Mouse (Mus musculus) liver, postnatal 0 days (tissue): ENCODE results near the gene Nr1h2. TPM values are rescaled to one million over a fixed set of nuclear protein-coding genes. Genes with fewer than 3 reads are reported as not detected.

Experiments used
- ATAC-seq: fragments of 200-750 bp; cut with Nextera tagmentation; 2 replicates; pipeline ENCODE4 v1.8.0; 2017; ENCODE audit warnings: mild to moderate bottlenecking, moderate library complexity
- DNase-seq: peaks from one replicate; pipeline ENCODE4 v3.0.0-alpha.2; 2016
- H3K27ac ChIP-seq: fragments of 300-500 bp; sonication (generic); 2 replicates; pipeline ENCODE4 v1.5.1; 2014; ENCODE audit warnings: antibody characterized with exemption, moderate library complexity, mild to moderate bottlenecking, low read depth
- H3K27me3 ChIP-seq: fragments of 300-500 bp; sonication (generic); 2 replicates; pipeline ENCODE4 v1.6.1; 2014; ENCODE audit warnings: low read length, control low read depth, mixed read lengths; ENCODE audit not compliant: insufficient read depth
- H3K36me3 ChIP-seq: fragments of 300-500 bp; sonication (generic); replicated peaks from 2 replicates; pipeline ENCODE4 v1.6.1; 2014; ENCODE audit warnings: mild to moderate bottlenecking, control low read depth, low read length, moderate library complexity, mixed read lengths; ENCODE audit not compliant: insufficient read depth
- H3K4me1 ChIP-seq: fragments of 300-500 bp; sonication (generic); 2 replicates; pipeline ENCODE4 v1.6.1; 2014; ENCODE audit warnings: antibody characterized with exemption, mild to moderate bottlenecking, control low read depth; ENCODE audit not compliant: insufficient read depth
- H3K4me2 ChIP-seq: fragments of 300-500 bp; sonication (generic); 2 replicates; pipeline ENCODE4 v1.6.1; 2014; ENCODE audit warnings: low read depth, mild to moderate bottlenecking, low read length, moderate library complexity, mixed read lengths
- H3K4me3 ChIP-seq: fragments of 300-500 bp; sonication (generic); 2 replicates; pipeline ENCODE4 v1.5.1; 2014; ENCODE audit warnings: low read depth, low read length
- H3K9ac ChIP-seq: fragments of 300-500 bp; sonication (generic); replicated peaks from 2 replicates; pipeline ENCODE4 v1.6.1; 2014; ENCODE audit warnings: mild to moderate bottlenecking, moderate library complexity
- H3K9me3 ChIP-seq: fragments of 300-500 bp; sonication (generic); 2 replicates; pipeline ENCODE4 v1.6.1; 2016; ENCODE audit warnings: mild to moderate bottlenecking, control low read depth, low read length, mixed read lengths
- CTCF ChIP-seq: sonication (generic); IDR thresholded peaks from 2 replicates; pipeline ENCODE4 v1.5.1; 2016; ENCODE audit warnings: antibody characterized with exemption, low read depth
- EP300 ChIP-seq: IDR thresholded peaks from 2 replicates; pipeline ENCODE4 v1.6.1; 2016; ENCODE audit warnings: antibody characterized with exemption, low read depth, mild to moderate bottlenecking
- WGBS: fragments of 180-500 bp; shearing (Covaris S2); extraction: QIAGEN DNeasy Blood & Tissue Kit; methylation state at CpG from one replicate; pipeline ENCODE4 v1.1.7; 2014; ENCODE audit not compliant: insufficient replicate concordance; 5-methylcytosine and 5-hydroxymethylcytosine counted together
- polyA plus RNA-seq: library from polyadenylated mRNA; unstranded; fragments of >200 nt; fragmentation: Nextera tagmentation; extraction: Ambion mirVana; gene quantifications from 2 replicates; pipeline ENCODE4 v1.2.1, GENCODE M21; 2015

Gene Nr1h2
- polyA plus RNA-seq, 1 experiment from 2014 or later = 33.6 TPM

- Histone ChIP-seq H3K27me3 (0 out of 2 replicates have a peak, but pooled peaks cover 2% of the 10 kb centered on the region), H3K4me1 (peaks cover 9% of the 10 kb centered on the region; the same call in 1 of the 2 replicates), H3K4me2 (no peak overlapping the region), H3K27ac (peak overlapping the region; percentile 71; the same call in 1 of the 2 replicates), H3K4me3 (no peak overlapping the region), H3K9me3 (no peaks in the 10 kb centered on the region), H3K9ac (no peak overlapping the region), H3K36me3 (no peaks in the 10 kb centered on the region)
- TF ChIP-seq EP300 (no peak), CTCF (no peak)
- ATAC-seq (no peak), DNase-seq (no peak)
- WGBS = 68% methylated on average over 6 of the region's 6 CpGs
Observed at GRCm38 (mm10) chr7:44570989-44571388, 17.2 kb upstream of the Nr1h2 start.

DNA sequence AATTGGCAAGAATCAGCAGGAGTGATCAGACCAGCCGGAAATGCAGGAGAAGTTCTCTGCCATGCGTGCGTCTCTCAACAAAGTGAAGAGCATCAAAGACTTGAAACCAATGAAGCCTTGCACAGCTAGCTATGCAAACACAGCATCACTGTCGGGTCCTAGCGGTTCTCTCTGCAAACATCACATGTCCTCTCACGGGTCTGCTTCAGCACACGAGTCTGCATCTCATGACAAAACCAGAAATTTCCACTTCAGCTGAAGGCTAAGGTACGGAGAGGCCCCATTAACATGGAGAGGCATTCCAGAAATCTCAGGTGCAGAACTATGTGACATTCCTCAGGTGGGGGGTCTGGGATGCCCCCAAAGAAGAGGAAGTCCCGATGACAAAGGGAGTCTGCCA, 15.1 kb upstream of the Nr1h2 start:
- no peak for TF ChIP-seq EP300
- TF ChIP-seq CTCF = no peak
- Histone ChIP-seq H3K27ac (no peak overlapping the region), H3K4me1 (peaks cover 8% of the 10 kb centered on the region; the same call in 1 of the 2 replicates), H3K4me3 (no peak overlapping the region), H3K9me3 (no peaks in the 10 kb centered on the region), H3K27me3 (0 out of 2 replicates have a peak, but pooled peaks cover 2% of the 10 kb centered on the region), H3K9ac (no peak overlapping the region), H3K4me2 (no peak overlapping the region), H3K36me3 (no peaks in the 10 kb centered on the region)
- ATAC-seq (no peak), DNase-seq (no peak)
- WGBS = 59% methylated on average over 9 of the region's 9 CpGs

- Histone ChIP-seq H3K36me3 (no peaks in the 10 kb centered on the region), H3K4me1 (peaks cover 5% of the 10 kb centered on the region; the same call in 1 of the 2 replicates), H3K4me3 (no peak overlapping the region), H3K9ac (no peak overlapping the region), H3K4me2 (no peak overlapping the region), H3K27ac (no peak overlapping the region), H3K9me3 (no peaks in the 10 kb centered on the region), H3K27me3 (0 out of 2 replicates have a peak, but pooled peaks cover 2% of the 10 kb centered on the region)
- ATAC-seq = no peak
- DNase-seq = no peak
- 49% methylated on average over 6 of the region's 6 CpGs for WGBS
- no peak for TF ChIP-seq CTCF
- no peak for TF ChIP-seq EP300
Observed at GRCm38 (mm10) chr7:44565414-44565813, 11.7 kb upstream of the Nr1h2 start.

DNA sequence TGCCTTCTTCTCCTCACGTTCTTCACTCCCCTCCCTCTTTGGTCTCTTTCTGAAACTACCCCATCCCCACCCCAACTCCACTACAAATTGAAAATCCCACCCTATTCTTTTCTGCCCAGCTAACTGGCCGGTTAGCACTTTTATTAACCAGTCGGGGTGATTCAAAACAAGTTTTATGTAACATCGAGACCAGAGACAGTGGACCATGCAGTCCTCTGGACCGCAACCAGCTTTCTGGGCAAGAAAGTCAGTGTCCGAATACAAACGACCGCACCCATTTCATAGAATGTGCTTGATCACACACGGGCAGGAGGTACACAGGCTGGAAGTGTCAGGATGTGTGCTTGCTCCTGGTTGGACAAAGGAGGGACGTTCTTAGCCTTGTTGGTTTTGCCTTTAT, 10.7 kb upstream of the Nr1h2 start:
- no peak overlapping the region for H3K4me3 ChIP-seq
- H3K36me3 ChIP-seq = no peaks in the 10 kb centered on the region
- no peak overlapping the region for H3K4me2 ChIP-seq
- no peak for DNase-seq
- no peak overlapping the region for H3K9ac ChIP-seq
- H3K9me3 ChIP-seq = no peaks in the 10 kb centered on the region
- ATAC-seq = no peak
- TF ChIP-seq CTCF (no peak), EP300 (no peak)
- WGBS = 80% methylated on average over 10 of the region's 10 CpGs
- peaks cover 6% of the 10 kb centered on the region; the same call in 1 of the 2 replicates for H3K4me1 ChIP-seq
- no peak overlapping the region for H3K27ac ChIP-seq
- 0 out of 2 replicates have a peak, but pooled peaks cover 2% of the 10 kb centered on the region for H3K27me3 ChIP-seq

DNA sequence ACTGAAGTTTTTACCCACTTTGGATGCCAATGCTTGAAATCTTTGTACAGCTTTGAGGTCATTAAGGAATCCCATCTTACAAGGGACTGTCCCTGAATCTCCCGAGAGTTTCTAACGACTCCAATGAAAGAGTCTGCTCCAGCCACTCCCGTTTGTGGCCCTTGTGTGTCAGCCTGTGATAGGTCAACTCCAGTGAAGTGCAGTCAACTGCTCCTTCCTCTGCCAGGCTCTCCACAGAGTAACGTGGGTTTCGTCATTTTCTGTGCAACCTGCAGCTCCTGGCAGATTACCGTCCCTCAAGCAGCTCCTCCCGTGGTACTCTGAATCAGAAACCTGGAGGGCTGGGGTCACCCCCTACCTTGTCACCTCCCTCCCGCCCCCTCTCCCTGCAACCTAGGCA, 9.5 kb upstream of the Nr1h2 start:
- H3K27me3 ChIP-seq = 0 out of 2 replicates have a peak, but pooled peaks cover 2% of the 10 kb centered on the region
- no peaks in the 10 kb centered on the region for H3K36me3 ChIP-seq
- no peak for DNase-seq
- WGBS = 32% methylated on average over 8 of the region's 8 CpGs
- no peak overlapping the region for H3K4me2 ChIP-seq
- no peaks in the 10 kb centered on the region for H3K9me3 ChIP-seq
- peaks cover 6% of the 10 kb centered on the region; the same call in 1 of the 2 replicates for H3K4me1 ChIP-seq
- no peak overlapping the region for H3K4me3 ChIP-seq
- ATAC-seq = no peak
- H3K9ac ChIP-seq = no peak overlapping the region
- no peak overlapping the region for H3K27ac ChIP-seq
- no peak for TF ChIP-seq EP300
- TF ChIP-seq CTCF = no peak

DNA sequence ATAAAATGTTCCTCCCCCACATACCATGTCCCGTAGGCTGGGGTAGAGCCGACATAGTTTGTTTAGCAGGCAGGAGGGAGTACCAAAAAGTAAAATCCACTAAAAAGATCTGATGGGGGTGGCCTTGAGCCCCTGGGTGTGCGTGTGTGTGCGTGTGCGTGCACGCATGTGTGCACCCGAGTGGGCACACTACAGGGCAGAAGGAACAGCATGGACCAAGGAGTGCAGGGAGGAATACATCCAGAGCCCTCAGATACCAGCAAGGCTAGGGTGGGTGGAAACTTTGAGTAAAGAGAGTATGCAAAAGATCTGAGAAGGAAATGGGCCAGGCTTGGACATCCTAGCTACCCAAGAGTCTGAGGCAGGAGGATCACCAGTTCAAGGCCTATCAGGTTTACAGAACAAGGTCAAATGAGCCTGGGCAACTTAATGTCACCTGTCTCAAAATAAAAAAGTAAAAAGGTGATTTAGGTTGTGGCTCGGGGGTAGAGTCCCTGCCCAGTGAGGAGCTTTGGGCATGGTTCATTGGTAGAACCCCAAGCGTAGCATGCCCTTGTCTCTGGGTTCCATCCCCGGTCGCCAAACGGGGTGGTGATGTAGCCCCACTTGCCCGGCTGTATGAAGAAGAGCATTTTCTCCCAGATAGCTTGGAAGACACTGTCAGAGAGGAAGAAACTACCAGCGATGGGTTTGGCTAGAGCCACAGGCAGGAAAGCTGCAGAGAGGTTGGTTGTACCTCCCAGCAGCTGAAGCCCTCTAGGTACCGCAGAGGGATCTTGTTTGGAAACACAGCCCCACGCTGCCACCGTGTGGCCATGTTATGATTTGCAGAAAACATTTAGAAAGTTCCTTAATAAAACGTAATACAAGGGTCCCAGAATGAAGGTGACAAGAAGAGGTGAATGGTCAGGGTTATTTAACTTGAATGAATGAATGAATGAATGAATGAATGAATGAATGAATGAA, 7.0 kb upstream of the Nr1h2 start:
- Histone ChIP-seq H3K4me1 (peaks cover 13% of the 10 kb centered on the region; the same call in 1 of the 2 replicates), H3K27me3 (no peaks in the 10 kb centered on the region), H3K4me2 (no peak overlapping the region), H3K36me3 (no peaks in the 10 kb centered on the region), H3K4me3 (no peak overlapping the region), H3K9ac (no peak overlapping the region), H3K27ac (no peak overlapping the region; the same call in 1 of the 2 replicates), H3K9me3 (no peaks in the 10 kb centered on the region)
- TF ChIP-seq CTCF (peak; percentile 85), EP300 (no peak)
- peak; percentile 65 for ATAC-seq
- DNase-seq = peak; percentile 83
- 52% methylated on average over 18 of the region's 18 CpGs for WGBS
